Mouse (Mus musculus) spleen, adult 12 weeks (tissue): ENCODE data around the gene Hint1.
"Not testable (repeated sequence)": the region's sequence is repeated elsewhere in the genome, so short reads cannot be mapped to it uniquely, and the experiment has no call there.

ENCODE experiments used
- DNase-seq: peaks from one replicate; pipeline ENCODE4 v3.0.0; 2022; ENCODE audit warnings: low spot score

Hint1 gene

GRCm38 (mm10) chr11:54866119-54867048 is at the start of gene Hint1:
TSS of gene Hint1 (plus strand) at chr11:54866383.
- peak; percentile 90 for DNase-seq

GRCm38 (mm10) chr11:54817449-54817848 is 48.7 kb upstream of the Hint1 start:
- no peak for DNase-seq

GRCm38 (mm10) chr11:54819489-54819888 is 46.7 kb upstream of the Hint1 start:
- DNase-seq: no peak

GRCm38 (mm10) chr11:54823467-54823866 is 42.7 kb upstream of the Hint1 start:
- DNase-seq: no peak

- no peak for DNase-seq
Measured at GRCm38 (mm10) chr11:54825774-54826173, 40.4 kb upstream of the Hint1 start.

DNA sequence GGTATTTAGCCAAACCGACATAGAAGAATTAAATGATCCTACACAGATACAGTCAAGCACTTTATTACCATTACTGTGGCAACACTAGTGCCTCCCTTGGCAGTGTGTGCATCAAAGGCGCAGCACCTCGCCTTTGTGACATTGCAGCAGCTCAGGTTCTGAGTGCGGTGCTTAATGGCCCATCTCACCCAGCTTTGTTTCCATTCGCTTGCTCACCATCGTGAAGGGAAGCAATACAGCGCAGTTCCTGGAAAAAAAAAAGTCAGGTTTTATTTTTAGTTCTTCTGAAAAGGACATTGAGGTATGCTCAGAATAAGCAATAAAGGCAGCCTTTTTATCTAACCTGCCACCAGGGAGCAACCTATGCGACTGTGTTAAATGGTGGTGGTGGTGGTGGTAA is 39.4 kb upstream of the Hint1 start:
- no peak for DNase-seq

- DNase-seq: no peak
Measured at GRCm38 (mm10) chr11:54833833-54834232, 32.4 kb upstream of the Hint1 start.

GRCm38 (mm10) chr11:54834596-54834995 is 31.6 kb upstream of the Hint1 start:
- DNase-seq: no peak

DNA sequence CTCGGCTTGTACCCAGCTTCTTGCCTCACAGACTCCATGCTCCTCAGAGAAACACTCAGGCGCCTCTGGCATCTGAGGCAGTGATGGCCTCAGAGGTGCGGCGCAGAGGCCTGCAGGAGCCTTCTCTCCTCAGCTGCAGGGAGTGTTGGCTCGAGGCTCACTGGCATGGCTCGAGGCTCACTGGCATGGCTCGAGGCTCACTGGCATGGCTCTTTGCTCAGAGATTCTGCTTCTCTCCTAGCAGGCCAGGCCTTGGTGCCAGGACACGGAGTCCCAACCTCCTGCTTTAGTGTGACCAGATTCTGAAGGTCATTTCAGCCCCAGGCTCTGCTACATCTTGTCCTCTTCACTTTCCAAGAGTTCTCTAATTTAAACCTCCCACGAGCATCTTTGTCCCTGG is 30.1 kb upstream of the Hint1 start:
- DNase-seq: no peak

GRCm38 (mm10) chr11:54839696-54840095 is 26.5 kb upstream of the Hint1 start:
- DNase-seq: no peak

DNA sequence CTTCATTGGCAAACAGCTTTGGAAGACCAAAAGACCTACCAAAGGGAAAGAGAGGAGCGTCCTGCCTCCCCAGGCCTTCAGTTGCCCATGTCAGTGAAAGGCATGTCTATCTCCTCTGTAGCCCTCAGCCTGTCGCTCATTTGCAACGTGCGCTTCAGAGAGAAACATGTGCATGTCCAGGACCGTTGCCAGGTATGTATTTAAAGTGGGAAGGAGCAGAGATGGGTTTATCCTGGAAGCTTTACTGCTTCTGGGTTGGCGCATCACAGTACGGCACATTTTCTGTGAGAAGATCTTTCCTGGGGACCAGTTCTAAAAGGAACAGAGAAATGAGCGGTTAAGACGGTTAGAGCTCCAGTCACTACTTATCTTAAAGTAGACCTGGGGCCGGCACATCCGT is 25.3 kb upstream of the Hint1 start:
- DNase-seq: no peak

GRCm38 (mm10) chr11:54844424-54844823 is 21.8 kb upstream of the Hint1 start:
- DNase-seq: peak; percentile 40

DNA sequence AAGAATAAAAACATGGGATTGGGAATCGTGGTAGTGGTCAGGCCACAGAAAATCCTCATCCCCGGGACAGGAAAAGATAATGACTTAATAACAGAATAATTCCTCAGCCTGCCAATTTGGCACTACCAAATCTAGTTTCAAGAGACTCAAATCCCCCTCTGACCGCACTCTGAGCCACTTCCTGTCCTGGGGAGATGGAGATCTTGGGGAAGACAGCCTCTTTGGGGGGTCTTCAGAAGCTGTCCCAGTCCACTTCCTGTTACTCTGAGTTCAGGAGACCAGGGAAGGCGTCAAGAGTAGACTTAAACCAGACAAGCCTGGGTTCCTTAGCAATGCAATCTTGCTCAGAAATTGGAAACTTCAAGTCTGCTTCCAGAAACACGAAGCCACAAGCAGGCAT is 21.2 kb upstream of the Hint1 start:
- no peak for DNase-seq

DNA sequence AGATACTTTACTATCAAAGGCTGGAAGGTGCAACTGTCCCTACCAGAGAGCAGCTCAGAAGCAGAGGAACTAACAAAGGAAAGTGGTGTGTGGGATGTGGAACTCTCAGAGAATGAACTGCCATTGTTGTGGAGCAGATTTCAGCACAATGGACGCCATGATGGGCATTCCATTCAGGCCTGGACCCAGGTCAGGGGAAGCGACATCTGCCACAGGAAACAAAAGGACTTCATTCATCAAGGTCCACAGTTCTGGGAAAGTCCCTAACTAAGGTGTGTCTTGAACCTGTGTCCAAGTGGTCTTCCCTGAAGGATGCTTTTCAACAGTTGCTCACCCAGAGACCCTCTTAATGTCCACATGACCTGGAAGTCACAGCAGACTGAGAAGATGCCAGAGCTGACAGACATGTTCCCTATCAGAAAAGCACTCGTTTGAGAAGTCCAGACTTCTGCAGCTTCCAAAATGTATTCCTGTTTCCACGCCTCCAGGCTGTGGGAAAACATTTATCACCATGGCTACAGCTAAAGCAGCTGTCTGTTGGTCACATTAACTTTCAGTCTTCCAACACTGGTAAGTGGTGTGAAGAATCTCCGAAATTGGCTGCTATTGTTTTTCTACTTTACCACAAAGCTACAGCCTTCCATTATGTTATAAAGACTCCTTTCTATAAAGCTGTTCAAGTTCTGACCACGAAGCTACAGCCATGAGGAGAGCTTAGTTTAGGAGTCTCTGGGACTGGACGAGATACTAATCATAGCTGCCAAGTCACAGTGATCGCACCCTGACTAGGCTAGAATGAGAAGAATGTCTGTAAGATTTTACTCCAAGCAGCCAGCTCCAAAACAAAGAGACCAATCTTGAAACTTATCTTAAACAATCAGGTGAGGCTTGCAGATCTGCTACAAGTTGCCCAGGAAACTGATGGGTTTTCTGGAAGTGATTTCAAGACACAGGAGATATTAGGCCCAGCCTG is 20.4 kb upstream of the Hint1 start:
- DNase-seq: no peak

DNA sequence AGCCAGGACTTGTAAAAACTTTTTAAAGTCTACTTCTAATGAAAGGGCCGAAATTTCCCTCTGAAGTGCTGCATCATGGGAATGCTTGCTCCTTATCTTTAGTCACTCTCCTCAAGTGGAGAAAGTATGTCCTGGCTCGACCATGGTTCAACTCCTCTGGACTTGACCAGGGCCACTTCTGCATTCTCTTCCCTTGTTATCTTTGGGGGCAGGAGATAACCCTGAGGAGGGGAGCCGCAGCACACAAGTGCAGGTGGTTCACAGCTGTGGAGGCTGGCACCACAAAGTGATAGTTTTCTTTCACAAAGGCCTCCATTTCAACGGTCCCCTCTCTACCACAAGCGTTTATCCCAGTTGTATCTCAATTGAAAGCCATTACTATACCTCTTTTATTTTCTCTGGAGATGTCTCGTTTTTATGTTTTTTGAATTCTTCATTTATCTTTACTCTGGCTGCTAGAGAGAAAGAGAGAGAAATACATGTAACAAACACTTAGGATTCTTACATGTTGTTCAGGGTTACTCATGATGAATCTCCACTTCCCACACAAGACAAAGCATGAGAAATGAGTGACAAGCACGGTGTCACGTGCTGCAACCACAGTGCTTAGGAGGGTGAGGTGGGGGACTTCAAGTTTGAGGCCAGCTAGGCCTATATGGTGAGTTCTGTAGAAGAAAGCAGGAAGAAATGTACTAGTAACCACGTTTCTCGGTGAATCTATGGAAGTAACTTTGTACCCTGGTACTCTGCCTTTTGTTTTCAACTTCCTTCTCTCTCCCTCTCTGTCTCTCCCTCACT is 16.0 kb upstream of the Hint1 start:
- DNase-seq: no peak

- DNase-seq: no peak
Measured at GRCm38 (mm10) chr11:54851656-54852055, 14.5 kb upstream of the Hint1 start.

GRCm38 (mm10) chr11:54858880-54859279 is 7.3 kb upstream of the Hint1 start:
- DNase-seq: not testable (repeated sequence)

- DNase-seq: no peak
Measured at GRCm38 (mm10) chr11:54859322-54860165, 6.6 kb upstream of the Hint1 start.

DNA sequence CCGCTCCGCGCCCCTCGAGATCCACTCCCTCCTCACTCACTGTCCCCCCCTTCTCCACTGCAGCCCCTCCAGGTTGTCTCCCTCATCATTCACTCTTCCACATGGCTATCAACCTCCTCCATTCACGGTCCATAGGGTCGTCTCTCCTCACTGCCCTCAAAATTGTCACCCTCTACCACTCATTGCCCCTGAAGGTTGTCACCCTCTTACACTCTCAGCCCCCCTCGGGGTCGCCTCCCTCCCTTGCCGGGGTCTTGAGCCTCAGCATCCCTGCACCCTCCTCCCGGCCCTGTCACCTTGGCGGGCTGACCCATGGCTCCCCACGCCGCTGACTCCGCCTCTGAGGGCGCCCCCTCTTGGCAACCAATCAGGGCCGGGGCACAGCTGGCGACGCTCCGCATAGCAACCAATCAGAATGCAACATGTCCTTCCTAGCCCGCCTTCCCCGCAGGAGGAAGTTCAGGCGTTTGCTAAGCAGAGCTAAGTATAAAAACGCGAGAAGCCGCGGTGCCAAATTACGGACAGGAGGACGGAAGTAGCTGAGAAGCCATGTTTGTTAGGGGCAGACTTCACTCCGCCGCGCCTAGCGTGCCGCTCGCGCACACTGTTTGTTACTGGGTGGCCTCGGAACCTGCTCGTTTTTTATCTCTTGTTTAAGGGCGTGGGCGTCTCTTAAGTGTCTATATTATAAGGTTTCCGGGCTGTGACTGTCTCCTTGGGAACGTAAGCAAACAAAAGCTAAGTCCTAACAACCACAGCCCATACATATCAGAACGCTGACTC is 5.7 kb upstream of the Hint1 start, which contains the start of gene Lyrm7:
Lyrm7 (minus strand) TSS at position 661 of the 783 bp plus-strand sequence.
- peak; percentile 92 for DNase-seq
